In genomic region chr4:99229371-99229770, GRCm38 (mm10) we compare ENCODE assay signal across 19 mouse cellular contexts.
"Had no signal": no experiment of that assay in that cellular context is flagged by ENCODE, and none has a peak within 500 bp of the region (broad histone marks: within the 10 kb centered on the region; RNA-seq: fewer than 3 reads in every experiment).

No protein-coding gene starts in this region.

- H3K4me1 ChIP-seq: neural tube, embryonic 13.5 days; neural tube, embryonic 15.5 days had no signal

- ATAC-seq: midbrain, embryonic 16.5 days had no signal

- H3K9me3 ChIP-seq: midbrain, embryonic 10.5 days; midbrain, embryonic 12.5 days; neural tube, embryonic 13.5 days; neural tube, embryonic 15.5 days had no signal

- H3K9ac ChIP-seq: lung, embryonic 14.5 days; midbrain, embryonic 12.5 days; neural tube, embryonic 13.5 days; neural tube, embryonic 15.5 days had no signal

- H3K4me2 ChIP-seq: lung, embryonic 14.5 days; midbrain, embryonic 12.5 days; neural tube, embryonic 13.5 days; neural tube, embryonic 15.5 days had no signal

- H3K4me3 ChIP-seq: midbrain, embryonic 10.5 days; midbrain, embryonic 12.5 days; myocyte; neural tube, embryonic 13.5 days; neural tube, embryonic 15.5 days had no signal

- DNase-seq: lung, adult 18-20 months; lung, postnatal 10 days; lung, postnatal 4 days; midbrain, embryonic 14.5 days; retina, postnatal 1 day; right cerebral cortex, adult 18-20 months; right cerebral cortex, postnatal 25 days; right cerebral cortex, postnatal 4 days; spleen, adult 18-20 months; thymus, adult 18-20 months; thymus, postnatal 14 days; thymus, postnatal 36 days had no signal

- H3K27me3 ChIP-seq: midbrain, embryonic 12.5 days; neural tube, embryonic 13.5 days; neural tube, embryonic 15.5 days had no signal

- H3K27ac ChIP-seq: midbrain, embryonic 10.5 days; midbrain, embryonic 12.5 days; neural tube, embryonic 13.5 days; neural tube, embryonic 15.5 days had no signal
